Mouse (Mus musculus): ENCODE results near the gene Itsn2. TPM values are rescaled to one million over a fixed set of nuclear protein-coding genes. Genes with fewer than 3 reads are reported as not detected.

Gene Itsn2
- total RNA-seq, 2 experiments from 2014 or later = 62.6 to 73.0 TPM

Other genes with a start within 250 kb of the Itsn2 start
- 100 to 1,000 TPM; 104 to 110 TPM for gene Ncoa1, start 115.5 kb upstream of the Itsn2 start, total RNA-seq (2021)
- gene Gm3625, start 289 bp downstream of the Itsn2 start, total RNA-seq (2021) = not detected
- gene Fam228a, start 145.8 kb downstream of the Itsn2 start, total RNA-seq (2021) = 1 to 10 TPM; 1.6 to 3.0 TPM
- gene Pfn4, start 176.4 kb downstream of the Itsn2 start, total RNA-seq (2021) = 10 to 100 TPM; 10.5 to 13.7 TPM
- gene Fam228b, start 176.6 kb downstream of the Itsn2 start, total RNA-seq (2021) = 10 to 100 TPM; 18.8 to 21.8 TPM
- gene Sf3b6, start 224.9 kb downstream of the Itsn2 start, total RNA-seq (2021) = 100 to 1,000 TPM in 1 of 2 experiments, 10 to 100 TPM in 1; 82.3 to 103 TPM
- gene Fkbp1b, start 249.0 kb downstream of the Itsn2 start, total RNA-seq (2021) = 10 to 100 TPM; 43.8 to 54.7 TPM

All from left cerebral cortex, postnatal 36 days (tissue).